Mouse (Mus musculus): Measurements from ENCODE around the gene Lmna. TPM values are rescaled to one million over a fixed set of nuclear protein-coding genes. Genes with fewer than 3 reads are reported as not detected.

Lmna gene
- total RNA-seq, 2 experiments from 2014 or later = 46.2 to 50.5 TPM

DNA sequence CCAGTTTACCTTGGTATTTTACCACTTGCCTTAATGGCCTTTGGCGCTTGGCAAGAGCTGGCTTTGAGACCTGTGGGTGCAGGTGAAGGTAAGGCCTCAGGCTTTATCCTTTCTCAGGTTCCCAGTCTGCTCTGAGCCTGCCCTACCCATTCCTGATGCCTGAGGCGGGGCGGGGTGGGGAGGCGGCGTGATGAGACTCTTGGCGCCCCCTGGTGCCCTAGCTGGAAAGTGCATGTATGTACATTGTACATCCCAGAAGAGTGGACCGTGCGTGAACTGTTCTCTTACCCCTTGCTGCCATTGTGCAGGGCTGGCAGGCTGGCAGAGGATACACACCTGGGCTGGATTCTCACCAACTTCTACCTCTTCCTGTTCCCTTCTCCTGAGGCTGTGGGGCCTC lies 32.0 kb downstream of the Lmna start:
- DNase-seq (ENCODE audit: low spot score in 2 of 2) = peak; percentile 83 to 87

DNA sequence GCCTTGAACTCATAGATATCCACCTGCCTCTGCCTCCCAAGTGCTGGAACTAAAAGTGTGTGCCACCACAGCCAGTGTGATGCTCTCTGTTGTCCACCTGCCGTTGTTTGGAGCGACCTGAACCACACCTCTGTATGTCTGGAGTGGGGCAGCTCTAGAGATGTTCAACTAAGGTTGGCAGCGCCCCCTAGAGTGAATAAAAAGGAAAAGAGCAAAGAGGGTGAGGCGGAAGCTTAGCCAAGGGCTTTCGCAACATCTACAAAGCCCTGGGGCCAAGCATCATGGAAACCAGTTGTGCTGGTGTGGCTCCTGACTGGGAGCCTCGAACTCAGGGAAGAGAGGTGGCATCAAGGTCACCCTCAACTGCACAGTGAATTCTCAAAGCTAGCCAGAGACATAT lies 33.4 kb downstream of the Lmna start:
- no peak for DNase-seq (ENCODE audit: low spot score in 2 of 2)

DNA sequence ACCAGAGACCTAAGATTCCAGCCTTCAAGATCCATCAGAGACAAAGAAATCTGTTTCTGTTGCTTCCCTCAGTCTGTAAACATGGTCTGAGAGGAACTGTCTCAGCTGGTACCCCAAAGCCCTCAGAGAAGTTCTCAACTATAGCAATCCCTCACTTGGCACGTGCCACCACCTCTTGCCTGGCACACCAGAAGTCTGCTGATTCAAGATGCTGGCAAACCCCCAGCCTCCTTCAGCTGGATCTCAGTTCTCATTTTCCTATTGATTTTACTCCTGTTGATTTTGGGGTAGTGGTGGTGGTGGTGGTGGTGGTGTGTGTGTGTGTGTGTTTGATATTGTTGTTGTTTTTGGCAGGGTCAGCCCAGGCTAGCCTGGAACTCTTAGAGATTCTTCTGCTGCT lies 36.2 kb downstream of the Lmna start:
- DNase-seq (ENCODE audit: low spot score in 2 of 2) = no peak

DNA sequence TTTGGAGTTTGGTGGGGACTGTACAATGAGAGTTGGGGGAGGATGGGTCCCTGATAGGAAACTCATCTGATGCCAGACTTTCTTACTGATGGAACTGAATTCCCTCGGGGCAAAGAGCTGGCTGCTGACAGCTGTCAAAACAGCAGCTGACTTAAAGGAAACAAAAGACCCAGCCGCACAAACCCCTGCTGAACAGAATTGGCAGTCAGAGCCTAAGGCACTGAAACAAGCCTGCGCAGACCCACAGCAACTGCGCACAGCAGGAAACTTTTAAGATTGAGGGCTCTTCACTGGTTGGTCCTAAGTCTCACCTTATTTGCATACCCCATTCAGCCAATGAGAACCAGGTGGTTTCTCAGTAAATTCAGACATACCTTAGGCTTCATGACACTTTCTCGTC lies 36.7 kb downstream of the Lmna start:
- no peak for DNase-seq (ENCODE audit: low spot score in 2 of 2)

DNA sequence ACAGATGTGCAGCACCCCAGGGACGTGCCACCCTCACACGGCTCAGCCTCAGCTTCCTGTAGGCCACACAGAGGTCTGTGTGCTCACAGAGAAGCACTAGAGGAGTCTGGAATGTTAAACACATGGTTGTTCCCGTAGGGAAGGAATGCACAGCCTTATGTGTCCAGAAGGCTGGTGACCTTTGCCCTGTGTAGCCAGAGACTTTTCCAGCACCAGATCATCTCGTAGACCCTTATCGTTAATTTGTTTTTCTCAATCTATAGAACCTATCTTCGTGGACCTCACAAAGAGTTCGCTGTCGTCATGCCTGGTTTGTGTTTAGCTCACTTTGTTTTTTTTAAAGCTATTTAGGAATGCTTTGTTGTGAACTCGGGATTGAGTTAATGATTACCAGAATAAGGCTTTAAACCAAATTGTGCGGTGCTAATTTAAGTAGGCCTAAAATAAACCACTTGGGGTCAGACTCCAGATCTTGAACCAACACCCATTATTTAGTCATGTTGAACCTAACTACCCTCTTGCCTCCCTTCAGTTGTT lies 38.7 kb downstream of the Lmna start:
- DNase-seq (ENCODE audit: low spot score in 2 of 2) = no peak

DNA sequence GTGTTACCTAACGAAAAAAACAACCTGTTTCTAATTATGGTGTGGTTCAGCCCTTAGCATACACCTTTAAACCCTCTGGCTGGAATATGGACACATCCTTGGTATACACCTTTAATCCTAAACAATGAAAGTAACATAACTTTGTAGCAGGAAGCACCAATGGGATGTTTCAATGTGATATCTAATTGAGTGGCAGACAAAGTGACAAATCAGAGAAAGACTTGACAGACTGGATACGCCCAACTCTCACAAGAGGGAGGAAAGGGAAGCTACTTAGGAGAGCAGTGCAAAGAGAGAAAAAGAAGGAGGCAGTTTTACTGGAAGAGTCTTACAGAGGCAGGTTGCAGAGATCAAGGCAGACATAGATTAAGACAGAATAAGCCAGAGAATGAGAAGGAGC lies 40.3 kb downstream of the Lmna start:
- DNase-seq (ENCODE audit: low spot score in 2 of 2) = no peak

DNA sequence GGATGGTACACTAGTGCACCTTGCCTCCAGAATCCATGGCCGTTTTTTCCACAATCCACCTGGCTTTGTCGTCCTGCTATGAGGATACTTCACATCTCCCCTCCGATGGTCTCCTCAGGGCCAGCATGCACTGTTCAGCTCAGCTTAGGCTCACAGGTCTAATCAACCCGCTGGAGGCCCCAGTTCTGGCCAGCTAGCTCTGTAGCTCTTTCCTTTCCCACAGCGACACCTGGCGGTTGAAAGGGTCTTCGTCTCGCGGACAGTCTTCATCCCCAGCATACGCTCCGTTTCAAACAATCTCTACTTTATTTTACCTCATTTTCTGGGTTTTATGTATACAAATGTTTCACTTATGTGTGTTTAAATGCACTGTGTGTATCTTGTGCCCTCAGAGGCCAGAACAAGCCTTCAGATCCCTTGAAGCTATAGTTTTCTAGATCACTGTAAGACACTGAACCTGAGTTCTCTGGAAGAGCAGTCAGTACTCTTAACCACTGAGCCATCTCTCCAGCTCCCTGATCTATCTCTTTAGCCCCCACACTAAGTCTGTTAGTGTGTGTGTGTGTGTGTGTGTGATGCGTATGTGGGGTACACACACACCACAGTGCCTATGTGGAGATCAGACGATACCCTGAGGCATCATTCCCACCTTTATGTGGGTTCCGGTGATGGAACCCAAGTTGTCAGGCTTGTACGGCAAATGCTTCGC lies 42.5 kb downstream of the Lmna start:
- peak; percentile 94 to 95 for DNase-seq (ENCODE audit: low spot score in 2 of 2)

DNA sequence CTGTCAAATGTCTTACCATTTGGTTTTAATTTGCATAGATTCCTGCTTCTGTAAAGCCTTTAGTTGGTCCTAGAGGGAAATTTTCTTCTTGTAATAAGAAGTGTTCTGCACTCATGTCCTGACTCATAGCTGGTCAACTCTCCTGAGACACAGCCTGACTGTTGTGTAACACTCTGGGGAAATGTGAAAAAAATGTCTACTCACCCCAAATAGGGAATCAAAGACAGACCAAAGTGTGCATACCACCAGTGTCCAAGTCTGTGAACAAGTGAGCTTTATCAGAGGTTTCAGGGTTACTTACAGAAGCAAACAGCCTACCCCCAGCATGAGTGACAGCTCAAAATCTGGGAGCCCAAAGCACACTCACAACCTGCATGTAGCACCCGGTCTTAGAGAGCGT lies 44.6 kb downstream of the Lmna start:
- DNase-seq (ENCODE audit: low spot score in 2 of 2) = no peak

DNA sequence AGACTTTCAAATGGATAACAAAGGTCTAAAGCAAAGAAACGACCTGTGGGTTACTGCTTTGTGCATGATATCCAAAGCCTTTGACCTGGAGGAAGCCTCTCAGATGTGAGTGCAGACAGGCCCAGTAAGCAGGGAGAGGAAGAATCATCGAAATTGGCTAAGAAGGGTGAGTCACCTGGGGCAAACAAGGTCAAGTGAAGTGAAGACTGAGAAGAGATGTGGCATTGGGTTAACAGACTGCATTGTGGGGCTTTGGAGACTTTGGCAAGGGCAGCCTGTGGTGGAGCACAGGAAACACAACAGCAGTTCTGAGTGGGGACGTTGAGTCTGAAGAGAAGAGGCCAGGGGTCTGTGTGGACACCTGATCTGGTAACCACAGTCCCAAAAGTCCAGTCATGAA lies 45.3 kb downstream of the Lmna start:
- no peak for DNase-seq (ENCODE audit: low spot score in 2 of 2)

DNA sequence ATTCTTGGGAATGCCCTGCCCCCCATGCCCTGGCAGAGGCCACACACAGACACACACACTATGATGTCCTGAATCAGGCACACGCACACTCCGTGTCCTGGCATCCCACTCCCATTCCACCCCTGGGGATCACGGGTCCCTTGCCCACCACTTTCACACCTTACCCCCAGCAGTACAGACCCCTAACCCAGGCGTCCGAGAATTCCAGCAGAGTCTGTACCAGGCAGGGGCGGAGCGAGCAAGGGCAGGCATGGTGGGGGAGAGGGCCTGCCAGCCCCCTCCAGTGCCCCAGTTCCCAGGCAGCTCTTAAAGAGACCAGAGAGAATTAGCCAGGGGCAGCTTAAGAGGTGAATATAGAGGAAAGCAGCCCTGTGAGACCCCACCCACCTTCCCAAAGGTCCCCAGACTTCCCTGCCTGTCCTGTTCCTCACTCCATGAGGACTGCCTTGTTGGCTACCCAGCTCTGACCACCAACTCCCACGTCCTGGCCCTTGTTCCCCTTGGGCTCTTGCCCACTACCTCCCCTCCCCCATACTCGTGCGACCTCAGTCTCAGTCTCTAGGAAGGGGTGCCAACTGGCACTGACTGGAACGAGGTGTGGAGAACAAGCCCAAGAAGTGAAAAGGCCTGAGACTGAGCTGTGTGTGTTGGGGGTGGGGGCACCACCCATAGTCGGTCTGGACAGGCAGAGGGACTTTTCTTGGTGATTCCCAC lies 48.6 kb downstream of the Lmna start, which contains the start of gene Sema4a:
Sema4a (minus strand) TSS at position 200 of the 714 bp plus-strand sequence.
- peak; percentile 57 to 69 for DNase-seq (ENCODE audit: low spot score in 2 of 2)

DNA sequence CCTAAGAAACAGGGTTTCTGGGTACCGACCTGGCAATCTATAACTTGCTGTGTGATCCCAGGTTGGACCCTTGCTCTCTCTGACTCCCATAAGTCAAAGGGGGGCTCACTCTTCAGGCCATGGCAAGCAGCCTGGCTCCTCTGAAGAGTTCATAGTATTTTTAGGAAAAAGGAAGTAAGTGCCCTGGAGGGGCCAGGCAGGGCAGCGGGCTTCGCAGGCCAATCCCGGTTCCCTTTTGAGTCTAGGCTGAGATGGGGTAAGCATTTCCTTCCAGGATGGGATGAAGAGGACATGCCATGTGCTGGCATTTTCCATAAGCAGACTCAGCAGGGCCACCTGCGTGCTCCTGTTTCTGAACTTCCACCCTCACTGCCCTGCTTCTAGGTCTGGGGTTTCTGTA lies 49.7 kb downstream of the Lmna start:
- no peak for DNase-seq (ENCODE audit: low spot score in 2 of 2)

DNA sequence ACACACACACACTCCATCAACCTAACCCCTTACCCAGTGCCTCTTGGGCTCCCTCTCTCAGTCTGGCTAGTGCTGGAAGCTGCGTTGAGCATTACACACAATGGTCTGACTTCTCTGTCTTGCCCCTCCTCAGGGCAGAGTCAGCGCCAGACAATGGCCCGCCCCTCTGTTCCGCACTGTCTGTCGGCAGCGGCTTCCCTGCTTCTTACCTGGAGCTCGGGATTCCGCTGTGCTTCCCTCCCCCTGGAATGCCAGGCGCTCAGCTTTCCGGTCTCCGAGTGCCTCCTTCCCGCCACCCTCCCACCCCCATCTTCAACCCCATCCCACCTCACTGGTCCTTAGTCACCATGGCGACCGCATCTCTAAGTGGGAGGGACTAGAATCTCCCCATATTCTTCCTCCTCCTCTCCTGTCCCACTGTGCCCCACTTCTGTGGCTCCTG lies 51.0 kb downstream of the Lmna start:
- no peak for DNase-seq (ENCODE audit: low spot score in 2 of 2)

DNA sequence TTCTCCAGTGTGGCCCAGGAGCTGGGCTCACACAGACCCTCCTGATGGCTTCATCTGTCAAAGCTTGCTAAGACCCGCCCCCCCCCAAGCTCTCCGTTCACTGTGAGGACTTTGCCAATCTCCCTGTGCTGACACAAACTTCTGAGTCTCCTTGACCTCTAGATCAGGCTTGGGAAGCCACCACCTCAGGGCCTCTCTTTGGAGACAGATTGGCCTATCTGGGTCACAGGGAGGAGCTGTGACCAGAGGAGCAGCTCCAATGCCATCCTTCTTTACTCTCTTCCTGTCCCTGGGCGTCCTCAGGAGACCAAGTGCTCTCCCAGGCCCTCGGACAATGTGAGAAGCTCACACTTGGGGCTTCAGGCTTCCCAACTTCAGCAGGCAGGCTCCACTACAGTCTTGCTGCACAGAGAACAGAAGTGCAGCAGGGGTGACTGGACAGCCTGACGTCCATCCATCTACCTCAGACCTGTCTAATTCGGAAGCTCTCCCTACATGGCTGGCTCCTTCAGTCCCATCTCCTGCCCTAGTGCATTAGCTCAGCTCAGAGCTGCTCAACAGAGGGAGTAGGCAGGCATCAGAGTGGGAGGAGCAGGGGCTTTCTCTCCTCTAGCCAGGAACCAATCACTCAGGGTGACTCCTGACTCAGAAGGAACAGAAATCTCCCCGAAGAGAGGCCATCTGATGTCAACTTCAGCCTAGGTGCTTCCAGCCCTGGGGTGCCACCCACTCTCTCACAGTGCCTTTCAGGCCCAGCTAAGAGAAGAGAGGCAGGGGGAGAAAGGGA lies 52.8 kb downstream of the Lmna start:
- no peak for DNase-seq (ENCODE audit: low spot score in 2 of 2)

DNA sequence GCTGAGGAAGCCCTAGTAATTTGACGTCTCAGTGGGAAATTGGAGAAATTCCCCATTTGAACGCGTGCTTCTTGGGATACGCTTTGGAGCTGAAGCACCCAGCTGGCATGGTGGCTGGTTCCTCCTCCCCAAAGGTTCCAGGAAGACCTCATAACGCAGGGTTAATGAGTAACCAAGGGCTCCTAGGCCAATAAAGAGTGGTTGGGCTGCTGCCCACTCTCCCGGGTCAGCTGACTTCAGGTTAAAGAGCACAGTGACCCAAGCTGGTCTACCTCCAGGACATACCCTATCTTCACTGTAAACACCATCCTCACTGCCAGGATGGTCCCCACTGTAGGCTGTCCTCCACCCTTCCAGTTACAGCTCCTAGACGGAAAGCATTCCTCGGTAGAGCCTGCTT lies 53.4 kb downstream of the Lmna start:
- no peak for DNase-seq (ENCODE audit: low spot score in 2 of 2)

DNA sequence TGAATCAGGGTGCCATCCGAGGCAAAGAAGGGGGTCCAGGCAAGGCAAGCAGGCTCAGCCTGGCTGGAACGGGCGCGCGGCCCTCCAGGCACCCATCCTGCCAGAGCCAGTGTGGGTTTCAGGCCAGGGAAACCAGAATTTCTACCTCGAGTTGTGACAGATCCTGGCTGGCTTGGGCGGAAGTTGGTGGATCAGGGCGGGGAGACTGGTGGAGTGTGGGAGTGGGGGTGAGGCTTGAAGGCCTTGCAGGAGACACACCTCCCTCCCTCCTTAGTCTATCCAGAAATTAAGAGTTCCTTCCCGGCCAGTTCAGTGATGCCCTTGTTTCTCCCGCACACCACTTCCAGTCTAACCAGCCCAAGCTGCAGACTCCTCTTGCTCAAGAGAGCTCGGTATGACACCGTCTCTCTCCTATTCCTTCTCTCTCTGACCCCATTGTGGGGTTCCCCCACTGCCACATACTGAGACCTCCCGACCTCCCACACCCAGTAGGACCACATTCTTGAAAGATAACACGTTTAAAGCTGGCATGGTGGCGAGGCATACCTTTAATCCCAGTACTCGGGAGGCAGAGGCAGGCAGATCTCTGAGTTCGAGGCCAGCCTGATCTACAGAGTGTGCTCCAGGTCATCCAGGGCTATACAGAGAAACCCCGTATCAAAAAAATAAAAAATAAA lies 54.0 kb downstream of the Lmna start:
- no peak for DNase-seq (ENCODE audit: low spot score in 2 of 2)

DNA sequence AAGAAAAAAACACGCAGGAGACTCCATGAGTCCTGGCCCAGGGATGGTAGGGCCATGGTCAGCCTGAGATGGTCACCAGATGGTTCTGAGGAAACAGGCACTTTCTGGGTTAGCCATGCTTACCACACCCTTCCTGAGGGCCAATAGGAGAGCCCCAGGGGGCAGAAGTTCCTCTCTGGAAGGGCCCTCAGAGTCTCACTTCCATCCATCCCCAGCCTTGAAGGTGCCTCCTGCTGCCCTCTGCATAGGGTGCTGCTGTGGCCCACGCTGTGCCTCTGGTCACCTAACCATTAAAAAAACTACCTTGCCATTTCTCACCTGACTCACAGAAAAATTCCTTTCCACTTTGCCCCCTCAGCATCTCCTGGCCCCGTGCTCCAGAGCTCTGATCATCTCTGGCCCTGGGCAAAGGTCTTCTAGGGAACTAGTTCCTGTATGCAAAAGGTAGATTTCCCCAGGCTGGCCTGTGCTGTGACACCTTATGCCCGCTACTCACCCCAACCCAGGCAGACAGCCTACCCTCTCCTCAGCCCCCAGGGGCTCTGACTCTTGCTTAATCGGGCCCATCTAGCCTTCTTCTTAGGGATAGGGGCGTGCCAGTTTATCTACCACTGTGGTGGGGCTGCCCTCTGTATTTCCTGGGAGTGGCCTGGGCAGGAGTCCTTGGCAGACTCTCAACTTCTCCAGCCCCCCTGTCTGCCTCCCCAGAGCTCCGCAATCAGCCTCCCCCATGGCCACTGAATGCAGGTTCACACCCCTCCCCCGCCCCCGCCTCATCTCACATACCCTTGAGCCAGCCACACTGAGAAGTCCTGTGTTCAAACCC lies 54.8 kb downstream of the Lmna start:
- DNase-seq (ENCODE audit: low spot score in 2 of 2) = no peak

DNA sequence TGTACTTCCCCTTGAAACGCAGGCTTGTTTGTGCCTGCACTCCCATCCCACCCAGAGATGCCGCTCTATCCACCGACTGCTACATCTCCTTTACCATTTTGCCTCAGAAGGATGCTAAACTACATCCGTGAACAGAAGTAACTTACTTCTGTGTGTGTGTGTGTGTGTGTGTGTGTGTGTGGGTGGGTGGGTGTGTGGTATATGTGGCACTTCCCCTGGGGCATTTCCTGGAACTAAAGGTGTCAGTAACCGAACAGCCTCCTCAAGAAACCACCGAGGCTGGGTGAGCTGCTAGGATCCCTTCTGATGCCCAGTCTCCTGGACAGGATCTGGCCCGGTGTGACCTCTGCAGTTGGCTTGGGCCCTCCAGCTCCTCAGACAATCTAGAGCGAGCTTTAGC lies 55.8 kb downstream of the Lmna start:
- DNase-seq (ENCODE audit: low spot score in 2 of 2) = no peak

DNA sequence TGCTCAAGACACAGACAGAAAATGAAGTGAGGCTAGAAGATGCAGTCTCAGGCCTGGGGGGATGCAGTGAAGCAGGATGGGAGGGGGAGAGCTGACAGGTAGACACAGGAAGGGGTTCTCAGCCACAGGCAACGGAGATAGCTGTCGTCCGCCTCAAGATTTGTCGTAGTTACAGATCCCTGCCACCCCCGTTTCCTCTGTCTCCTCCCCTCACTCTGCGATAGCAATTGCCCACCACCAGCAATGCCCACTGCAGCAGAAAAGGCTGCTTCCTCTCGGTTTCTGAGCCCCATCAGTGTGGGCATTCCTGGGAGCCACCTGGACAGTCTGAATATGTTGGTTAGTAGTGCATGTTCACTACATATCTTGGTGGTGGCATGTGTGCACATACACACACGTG lies 56.4 kb downstream of the Lmna start:
- DNase-seq (ENCODE audit: low spot score in 2 of 2) = no peak

DNA sequence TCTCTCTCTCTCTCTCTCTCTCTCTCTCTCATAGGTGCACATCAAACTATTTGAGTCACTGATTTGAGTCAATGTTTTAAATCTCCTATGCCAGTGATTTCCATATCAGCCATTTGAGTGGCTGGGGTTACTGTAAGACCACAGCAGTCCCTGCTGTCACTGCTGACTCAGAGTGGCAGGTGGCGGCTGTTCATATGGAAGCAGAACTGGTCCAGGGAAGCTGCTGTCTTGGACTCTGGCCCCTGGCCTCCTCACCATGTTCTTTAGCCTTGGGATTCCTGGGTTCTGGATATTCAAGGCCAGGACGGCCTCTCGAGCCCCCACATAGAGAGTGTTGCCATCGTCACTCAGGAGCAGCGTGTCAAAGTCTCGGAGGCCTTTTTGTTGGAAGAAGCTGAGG lies 57.0 kb downstream of the Lmna start:
- no peak for DNase-seq (ENCODE audit: low spot score in 2 of 2)

DNA sequence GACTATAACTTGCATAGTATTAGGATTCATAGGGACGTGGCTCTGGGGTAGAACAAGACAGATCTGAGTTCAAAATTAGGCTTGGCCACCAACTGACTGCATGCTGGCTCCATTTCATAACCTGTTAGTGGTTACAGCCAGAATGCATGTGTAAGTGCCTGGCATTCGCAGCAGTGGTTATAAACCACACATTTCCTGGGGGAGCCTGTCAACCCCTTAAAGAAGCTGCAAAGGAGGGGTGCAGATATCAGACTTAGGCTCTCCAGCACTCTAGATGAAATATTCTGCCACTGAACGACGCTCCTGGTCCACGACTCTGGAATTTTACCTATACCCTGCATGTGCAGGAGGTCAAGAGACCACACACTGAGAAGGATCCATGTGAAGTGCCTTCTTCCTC lies 57.5 kb downstream of the Lmna start:
- no peak for DNase-seq (ENCODE audit: low spot score in 2 of 2)
